Mouse (Mus musculus) MEL (cell line): Measurements from ENCODE around the gene Slco1a6.

ENCODE experiments used
- BHLHE40 ChIP-seq: IDR thresholded peaks from 2 replicates; pipeline ENCODE4 v1.6.1; 2012; ENCODE audit warnings: low read depth, mild to moderate bottlenecking, inconsistent platforms, low read length, improper control_type of control experiment, borderline replicate concordance
- CTCF ChIP-seq, 3 experiments: IDR thresholded peaks in 2 of 3; conservative IDR thresholded peaks in 1 of 3; 2 replicates each; pipeline ENCODE4 v1.5.1; 2011 to 2012; ENCODE audit warnings: low read length in 3 of 3, low read depth in 2 of 3, mild to moderate bottlenecking in 2 of 3, improper control_type of control experiment in 1 of 3, inconsistent platforms in 1 of 3, mixed read lengths in 1 of 3, moderate library complexity in 1 of 3; ENCODE audit not compliant: control insufficient read depth in 1 of 3, insufficient read depth in 1 of 3, poor library complexity in 1 of 3, severe bottlenecking in 1 of 3
- EP300 ChIP-seq, 2 experiments: IDR thresholded peaks; 2 replicates each; pipeline ENCODE4 v1.6.1; 2011; ENCODE audit warnings: improper control_type of control experiment in 2 of 2, low read length in 2 of 2, low read depth in 1 of 2, mild to moderate bottlenecking in 1 of 2
- GATA1 ChIP-seq: IDR thresholded peaks from 2 replicates; pipeline ENCODE4 v1.6.1; 2011; ENCODE audit warnings: low read depth, low read length, improper control_type of control experiment
- JUND ChIP-seq: IDR thresholded peaks from 2 replicates; pipeline ENCODE4 v1.6.1; 2011; ENCODE audit warnings: low read depth, mild to moderate bottlenecking, improper control_type of control experiment, low read length
- MAFK ChIP-seq: IDR thresholded peaks from 2 replicates; pipeline ENCODE4 v1.6.1; 2011; ENCODE audit warnings: low read depth, mild to moderate bottlenecking, low read length, improper control_type of control experiment, borderline replicate concordance
- MAX ChIP-seq: IDR thresholded peaks from 2 replicates; pipeline ENCODE4 v1.6.1; 2011; ENCODE audit warnings: low read length, improper control_type of control experiment
- MYC ChIP-seq: IDR thresholded peaks from 2 replicates; pipeline ENCODE4 v1.6.1; 2011; ENCODE audit warnings: low read depth, mild to moderate bottlenecking, low read length, improper control_type of control experiment, moderate library complexity
- NRF1 ChIP-seq: IDR thresholded peaks from 2 replicates; pipeline ENCODE4 v1.6.1; 2014; ENCODE audit warnings: low read depth, mild to moderate bottlenecking, inconsistent platforms, low read length, improper control_type of control experiment, moderate library complexity; ENCODE audit not compliant: poor library complexity, insufficient read depth, severe bottlenecking
- POLR2AphosphoS2 ChIP-seq: IDR thresholded peaks from 2 replicates; pipeline ENCODE4 v1.6.1; 2011; ENCODE audit warnings: low read length, improper control_type of control experiment
- TCF12 ChIP-seq: IDR thresholded peaks from 2 replicates; pipeline ENCODE4 v1.6.1; 2014; ENCODE audit warnings: low read depth, mild to moderate bottlenecking, inconsistent platforms, low read length, improper control_type of control experiment, moderate library complexity
- ZC3H11A ChIP-seq: IDR thresholded peaks from 2 replicates; pipeline ENCODE4 v1.6.1; 2012; ENCODE audit warnings: low read depth, mild to moderate bottlenecking, inconsistent platforms, low read length, improper control_type of control experiment

DNA sequence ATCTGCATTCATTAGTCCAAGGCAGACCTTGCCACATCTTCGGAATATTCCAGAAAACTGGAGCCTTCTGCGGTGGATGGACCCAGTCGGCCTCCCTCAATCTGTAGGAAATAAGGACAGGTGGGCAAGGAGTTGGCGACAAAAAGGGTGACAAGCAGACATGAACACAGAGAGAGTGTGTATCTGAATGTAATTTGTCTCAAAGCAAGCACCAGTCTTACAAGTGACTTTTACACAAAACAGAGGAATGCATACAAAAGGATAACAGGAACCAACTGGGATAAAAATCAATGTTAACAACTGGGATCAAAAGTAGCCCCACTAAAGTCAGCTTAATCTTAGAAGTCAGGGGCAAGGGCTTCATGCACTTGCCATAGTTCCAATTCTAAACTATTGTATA, at the start of gene Slco1a6:
- no peak for TF ChIP-seq ZC3H11A
- no peak for TF ChIP-seq EP300 (IDR thresholded peaks at IDR 0.05; ENCODE audit: low read depth in 1 of 2, low read length in 2 of 2)
- no peak for TF ChIP-seq BHLHE40
- no peak for TF ChIP-seq TCF12
- no peak for TF ChIP-seq GATA1
- TF ChIP-seq CTCF (IDR thresholded peaks at IDR 0.05 in 2 of 3, conservative IDR thresholded peaks at IDR 0.05 in 1 of 3; ENCODE audit: control insufficient read depth in 1 of 3, insufficient read depth in 1 of 3, low read depth in 2 of 3, low read length in 3 of 3, poor library complexity in 1 of 3, severe bottlenecking in 1 of 3) = no peak
- TF ChIP-seq MYC = no peak
- no peak for TF ChIP-seq MAFK
- TF ChIP-seq POLR2AphosphoS2 = no peak
- TF ChIP-seq MAX = no peak
- no peak for TF ChIP-seq JUND
- no peak for TF ChIP-seq NRF1
